Mouse (Mus musculus) ovary, postnatal 14 days (tissue): ENCODE results near the gene Psmd3.
"Not testable (repeated sequence)": the region's sequence is repeated elsewhere in the genome, so short reads cannot be mapped to it uniquely, and the experiment has no call there.

ENCODE experiments used
- DNase-seq: peaks from one replicate; pipeline ENCODE4 v3.0.0; 2022; ENCODE audit warnings: low spot score

The Psmd3 gene

DNA sequence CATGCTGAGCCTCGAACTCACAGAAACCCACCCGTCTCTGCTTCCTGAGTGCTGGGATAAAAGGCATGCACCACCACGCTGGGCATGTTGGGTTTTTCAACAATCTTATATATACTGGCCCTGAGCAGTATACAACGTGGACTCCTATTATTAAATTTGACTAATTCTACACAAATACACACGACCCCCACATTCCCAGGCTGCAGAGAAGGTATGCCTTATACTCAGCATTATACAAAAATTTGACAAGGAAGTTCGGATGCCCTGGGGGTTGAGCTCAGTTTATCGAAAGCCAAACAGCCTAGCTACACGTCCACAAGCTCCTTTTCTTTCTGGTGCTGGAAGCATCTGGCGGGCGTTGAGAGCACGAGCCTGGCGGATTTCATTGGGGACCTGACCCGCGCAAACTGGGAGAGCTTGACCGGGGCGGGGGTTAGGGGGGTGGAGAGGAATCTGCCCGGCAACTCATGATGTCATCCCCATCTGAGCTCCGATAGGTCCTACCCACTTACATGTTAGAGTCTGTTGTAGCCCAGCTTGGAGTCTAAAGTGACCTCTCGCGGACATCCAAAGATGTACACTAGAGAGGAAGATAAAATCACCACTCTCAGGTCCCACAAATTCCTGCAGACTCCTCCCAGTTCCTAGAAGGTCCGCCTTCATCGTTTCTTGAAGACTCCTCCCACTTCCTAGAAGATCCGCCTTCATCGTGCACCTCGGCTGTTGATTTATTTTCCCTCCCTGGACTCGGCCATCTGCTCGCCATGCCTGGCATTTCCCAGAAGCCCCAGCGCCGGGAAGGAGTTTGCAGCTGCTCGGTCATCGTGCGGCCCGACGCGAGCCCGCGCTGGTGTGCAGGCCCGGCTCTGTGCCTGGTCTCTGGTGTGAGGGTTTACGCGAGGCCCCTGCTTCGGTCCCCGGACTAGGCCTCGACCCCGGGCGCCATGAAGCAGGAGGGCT lies at the start of gene Psmd3:
Gene Psmd3 (plus strand): TSS at position 769 of the 960 bp plus-strand sequence.
- peak; percentile 98 for DNase-seq

- peak; percentile 24 for DNase-seq
Observed at GRCm38 (mm10) chr11:98635312-98635970, 46.9 kb upstream of the Psmd3 start.

GRCm38 (mm10) chr11:98637501-98637900 lies 44.9 kb upstream of the Psmd3 start:
- DNase-seq, result no peak

GRCm38 (mm10) chr11:98640091-98640490 lies 42.3 kb upstream of the Psmd3 start:
- DNase-seq, result no peak

DNA sequence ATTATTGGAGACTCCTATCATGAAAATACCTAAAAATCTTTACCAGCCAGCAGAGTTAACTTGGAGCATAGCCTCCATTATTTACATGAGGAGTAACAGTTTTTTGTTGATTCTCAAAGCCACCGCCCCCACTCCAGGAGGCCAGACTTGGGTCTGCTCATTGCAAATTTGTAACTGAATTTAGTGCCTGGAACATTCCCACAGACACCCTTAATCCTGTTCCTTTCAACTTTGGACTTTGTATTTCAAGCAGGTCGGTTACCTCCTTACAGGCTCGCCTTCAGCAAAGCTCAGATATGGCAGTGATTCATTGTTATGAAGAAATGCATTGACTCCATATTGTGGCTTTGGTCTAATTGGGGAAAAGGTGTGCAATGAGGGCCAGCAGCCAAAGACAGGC lies 37.6 kb upstream of the Psmd3 start:
- no peak for DNase-seq

DNA sequence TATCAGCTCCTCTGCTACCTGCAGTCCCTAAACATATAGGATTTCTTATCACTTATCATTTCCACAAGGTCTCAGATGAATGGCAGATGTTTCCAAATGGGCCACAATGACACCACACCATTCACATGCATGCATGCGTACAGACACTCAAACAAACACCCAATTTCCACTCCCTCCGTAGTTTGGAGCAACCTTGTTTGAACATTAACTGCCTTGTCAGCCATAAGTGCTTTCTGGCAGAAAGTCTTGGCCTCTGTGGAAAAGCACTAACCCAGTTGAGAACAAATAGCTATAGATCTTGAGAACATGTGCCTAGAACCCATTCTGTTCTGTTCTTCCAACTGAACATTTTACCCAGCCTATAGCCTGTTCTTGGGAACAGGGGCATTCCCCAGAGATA lies 36.4 kb upstream of the Psmd3 start:
- DNase-seq, result no peak

DNA sequence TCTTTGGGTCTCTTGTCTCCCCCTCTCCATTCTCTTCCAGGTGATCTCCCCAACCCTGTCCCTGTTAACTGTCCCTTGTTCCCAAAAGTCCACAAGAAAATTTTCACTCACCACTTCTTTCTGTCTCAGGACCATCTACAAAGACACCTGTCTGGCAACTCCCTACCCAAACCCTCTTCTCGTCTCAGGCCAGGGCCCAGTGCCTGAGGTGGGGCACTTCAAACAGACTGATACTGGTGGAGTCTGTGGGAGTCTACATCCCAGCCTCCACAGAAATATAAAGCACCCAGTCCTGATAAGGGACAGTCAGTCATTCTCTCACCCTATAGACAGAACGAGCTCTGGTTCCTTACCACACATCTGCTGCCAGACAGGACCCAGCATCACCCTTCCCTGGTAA lies 35.9 kb upstream of the Psmd3 start, which contains the start of gene Gsdma2:
Gene Gsdma2 (plus strand): TSS at position 301 of the 400 bp plus-strand sequence.
- no peak for DNase-seq

- DNase-seq, result peak; percentile 34
Observed at GRCm38 (mm10) chr11:98655076-98655475, 27.3 kb upstream of the Psmd3 start.

- peak; percentile 22 for DNase-seq
Observed at GRCm38 (mm10) chr11:98660517-98660916, 21.8 kb upstream of the Psmd3 start.

- DNase-seq, result no peak
Observed at GRCm38 (mm10) chr11:98664091-98664490, 18.3 kb upstream of the Psmd3 start, which contains the start of gene Gsdma. Gene Gsdma, plus strand, starts transcription at chr11:98664351.

DNA sequence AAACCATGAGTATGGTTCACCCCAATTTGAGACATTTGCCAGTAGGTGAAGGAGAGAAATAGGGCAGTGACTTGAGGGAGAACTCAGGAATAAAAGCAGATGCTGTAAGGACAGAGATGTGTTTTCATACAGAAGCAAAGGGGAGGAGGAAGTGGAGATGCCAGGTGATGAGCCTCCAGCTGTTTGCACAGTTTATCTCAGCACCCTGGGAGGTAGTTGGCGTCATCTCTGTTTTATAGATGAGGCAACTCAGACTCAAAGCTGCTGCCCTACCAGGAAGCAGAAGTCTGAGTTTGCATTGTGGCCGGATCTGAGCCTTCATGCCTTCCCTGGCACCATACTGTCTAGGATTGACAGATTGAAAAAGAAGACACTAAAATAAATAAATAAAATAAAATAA lies 13.4 kb upstream of the Psmd3 start:
- no peak for DNase-seq

GRCm38 (mm10) chr11:98671284-98671815 lies 11.0 kb upstream of the Psmd3 start:
- DNase-seq, result no peak

DNA sequence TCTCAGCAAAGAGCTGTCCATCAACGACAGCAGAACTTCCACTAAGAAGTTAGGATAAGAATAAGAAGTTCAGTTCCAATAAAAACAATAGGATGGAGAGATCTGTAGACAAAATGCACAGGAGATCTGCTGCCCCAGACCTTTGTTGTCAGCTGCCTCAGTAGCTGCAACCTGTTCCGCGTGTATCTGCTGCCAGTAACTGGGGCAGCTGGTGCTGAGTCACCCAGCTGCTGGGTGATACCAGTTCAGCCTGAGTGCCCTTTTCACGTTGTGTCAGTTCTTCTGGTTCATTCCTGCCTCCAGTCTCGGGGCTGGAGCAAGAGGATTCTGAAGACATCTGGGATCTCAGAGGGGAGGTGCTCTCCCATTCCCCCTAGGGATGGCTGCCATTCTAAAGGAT lies 10.5 kb upstream of the Psmd3 start:
- DNase-seq, result no peak

- no peak for DNase-seq
Observed at GRCm38 (mm10) chr11:98672482-98672881, 9.9 kb upstream of the Psmd3 start.

- peak; percentile 49 for DNase-seq
Observed at GRCm38 (mm10) chr11:98673136-98673535, 9.2 kb upstream of the Psmd3 start.

DNA sequence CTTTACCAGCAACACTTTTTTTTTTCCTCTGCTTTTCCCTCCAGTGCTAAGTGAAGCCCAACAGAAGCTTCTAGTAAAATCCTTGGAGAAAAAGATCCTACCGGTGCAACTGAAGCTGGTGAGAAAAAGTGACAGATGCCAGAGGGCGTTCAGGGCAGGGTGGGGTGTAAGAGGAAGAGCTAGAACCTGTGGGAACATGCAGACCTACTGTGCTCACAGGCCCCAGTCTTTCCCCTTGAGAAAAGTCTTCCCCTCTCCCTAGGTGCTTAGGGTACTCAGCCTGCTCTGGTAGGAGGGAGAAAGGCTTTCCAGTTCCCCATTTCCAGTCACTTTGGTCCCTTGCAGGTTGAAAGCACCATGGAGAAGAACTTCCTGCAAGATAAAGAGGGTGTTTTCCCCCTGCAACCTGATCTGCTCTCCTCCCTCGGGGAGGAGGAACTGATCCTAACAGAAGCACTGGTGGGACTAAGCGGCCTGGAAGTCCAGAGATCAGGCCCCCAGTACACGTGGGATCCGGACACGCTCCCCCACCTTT lies 6.5 kb upstream of the Psmd3 start:
- no peak for DNase-seq

GRCm38 (mm10) chr11:98680023-98680422 lies 2.3 kb upstream of the Psmd3 start:
- DNase-seq, result no peak

GRCm38 (mm10) chr11:98680595-98680994 lies 1.8 kb upstream of the Psmd3 start:
- DNase-seq, result not testable (repeated sequence)

GRCm38 (mm10) chr11:98681186-98681585 lies 1.2 kb upstream of the Psmd3 start:
- no peak for DNase-seq

GRCm38 (mm10) chr11:98682811-98683210 lies 457 bp downstream of the Psmd3 start:
- DNase-seq, result no peak

DNA sequence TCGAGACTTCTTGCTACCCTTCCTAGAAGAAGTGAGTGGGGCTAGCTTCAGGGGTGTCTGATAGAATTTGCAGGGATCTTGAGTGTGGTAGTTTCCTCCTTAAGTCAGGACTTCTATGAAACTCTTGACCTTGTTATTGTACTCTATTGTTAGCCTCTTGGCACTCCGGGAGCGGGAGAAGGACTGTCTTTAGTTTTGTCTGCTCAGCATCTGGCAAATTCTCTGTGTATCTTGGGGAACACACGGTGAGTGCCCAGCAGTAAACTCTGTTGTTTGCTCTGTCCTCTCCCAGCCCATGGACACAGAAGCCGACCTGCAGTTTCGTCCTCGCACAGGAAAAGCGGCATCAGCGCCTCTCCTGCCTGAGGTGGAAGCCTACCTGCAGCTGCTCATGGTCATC lies 3.3 kb downstream of the Psmd3 start:
- DNase-seq, result no peak

GRCm38 (mm10) chr11:98686976-98687375 lies 4.6 kb downstream of the Psmd3 start:
- DNase-seq, result no peak
